Mouse (Mus musculus) limb, embryonic 10.5 days (tissue): ENCODE data around the gene Xaf1. TPM values are rescaled to one million over a fixed set of nuclear protein-coding genes. Genes with fewer than 3 reads are reported as not detected.

Experiments used
- DNase-seq: peaks from one replicate; pipeline ENCODE4 v3.0.0-alpha.2; 2017; ENCODE audit warnings: low spot score
- H3K27ac ChIP-seq: fragments of 300-500 bp; sonication (generic); 2 replicates; pipeline ENCODE4 v1.5.1; 2016; ENCODE audit warnings: mild to moderate bottlenecking
- H3K27me3 ChIP-seq: fragments of 300-500 bp; sonication (generic); 2 replicates; pipeline ENCODE4 v1.6.1; 2016; ENCODE audit warnings: low read depth, mild to moderate bottlenecking; ENCODE audit not compliant: poor library complexity, severe bottlenecking
- H3K36me3 ChIP-seq: fragments of 300-500 bp; sonication (generic); 2 replicates; pipeline ENCODE4 v1.6.1; 2016; ENCODE audit warnings: mild to moderate bottlenecking, moderate library complexity
- H3K4me1 ChIP-seq: fragments of 300-500 bp; sonication (generic); 2 replicates; pipeline ENCODE4 v1.6.1; 2016
- H3K4me3 ChIP-seq: fragments of 300-500 bp; sonication (generic); 2 replicates; pipeline ENCODE4 v1.5.1; 2016; ENCODE audit warnings: mild to moderate bottlenecking, moderate library complexity
- H3K9me3 ChIP-seq: fragments of 300-500 bp; sonication (generic); replicated peaks from 2 replicates; pipeline ENCODE4 v1.6.1; 2016; ENCODE audit warnings: mild to moderate bottlenecking
- WGBS: fragments of 180-500 bp; shearing (Covaris S2); methylation state at CpG from one replicate; pipeline ENCODE4 v1.1.7; 2016; 5-methylcytosine and 5-hydroxymethylcytosine counted together
- polyA plus RNA-seq: library from polyadenylated mRNA; unstranded; fragments of >200 nt; fragmentation: Nextera tagmentation; extraction: Ambion mirVana; gene quantifications from 2 replicates; pipeline ENCODE4 v1.2.1, GENCODE M21; 2016

Xaf1 gene
- polyA plus RNA-seq, 1 experiment from 2014 or later, result 2.5 TPM

- Histone ChIP-seq H3K36me3 (no peaks in the 10 kb centered on the region), H3K9me3 (no peaks in the 10 kb centered on the region), H3K27me3 (no peaks in the 10 kb centered on the region), H3K27ac (no peak overlapping the region), H3K4me3 (no peak overlapping the region), H3K4me1 (no peaks in the 10 kb centered on the region)
- WGBS, result 78% methylated on average over 6 of the region's 6 CpGs
- DNase-seq, result no peak
Measured at GRCm38 (mm10) chr11:72285971-72286480, 15.4 kb upstream of the Xaf1 start.

GRCm38 (mm10) chr11:72286651-72287050 lies 14.8 kb upstream of the Xaf1 start:
- 77% methylated on average over 3 of the region's 3 CpGs for WGBS
- no peaks in the 10 kb centered on the region for H3K27me3 ChIP-seq
- H3K36me3 ChIP-seq, result no peaks in the 10 kb centered on the region
- no peaks in the 10 kb centered on the region for H3K4me1 ChIP-seq
- no peaks in the 10 kb centered on the region for H3K9me3 ChIP-seq
- no peak overlapping the region for H3K27ac ChIP-seq
- DNase-seq, result no peak
- H3K4me3 ChIP-seq, result no peak overlapping the region

GRCm38 (mm10) chr11:72287126-72287525 lies 14.3 kb upstream of the Xaf1 start:
- Histone ChIP-seq H3K36me3 (no peaks in the 10 kb centered on the region), H3K9me3 (no peaks in the 10 kb centered on the region), H3K4me3 (no peak overlapping the region), H3K4me1 (no peaks in the 10 kb centered on the region), H3K27ac (no peak overlapping the region), H3K27me3 (no peaks in the 10 kb centered on the region)
- 88% methylated on average over 2 of the region's 2 CpGs for WGBS
- DNase-seq, result no peak

- no peak for DNase-seq
- no peaks in the 10 kb centered on the region for H3K9me3 ChIP-seq
- no peaks in the 10 kb centered on the region for H3K4me1 ChIP-seq
- H3K4me3 ChIP-seq, result no peak overlapping the region
- H3K36me3 ChIP-seq, result no peaks in the 10 kb centered on the region
- H3K27me3 ChIP-seq, result no peaks in the 10 kb centered on the region
- 91% methylated on average over 3 of the region's 3 CpGs for WGBS
- no peak overlapping the region for H3K27ac ChIP-seq
Measured at GRCm38 (mm10) chr11:72287543-72287942, 13.9 kb upstream of the Xaf1 start.

- H3K4me1 ChIP-seq, result no peaks in the 10 kb centered on the region
- 92% methylated on average over 2 of the region's 2 CpGs for WGBS
- no peak overlapping the region for H3K27ac ChIP-seq
- no peak overlapping the region for H3K4me3 ChIP-seq
- no peaks in the 10 kb centered on the region for H3K27me3 ChIP-seq
- no peaks in the 10 kb centered on the region for H3K36me3 ChIP-seq
- no peaks in the 10 kb centered on the region for H3K9me3 ChIP-seq
- DNase-seq, result no peak
Measured at GRCm38 (mm10) chr11:72293116-72293515, 8.3 kb upstream of the Xaf1 start.

- WGBS, result 88% methylated on average over 7 of the region's 7 CpGs
- DNase-seq, result no peak
- Histone ChIP-seq H3K4me3 (no peak overlapping the region), H3K27ac (no peak overlapping the region), H3K27me3 (no peaks in the 10 kb centered on the region), H3K9me3 (no peaks in the 10 kb centered on the region), H3K36me3 (no peaks in the 10 kb centered on the region), H3K4me1 (peaks cover 4% of the 10 kb centered on the region; the same call in 1 of the 2 replicates)
Measured at GRCm38 (mm10) chr11:72302230-72302629, 801 bp downstream of the Xaf1 start.

- Histone ChIP-seq H3K9me3 (no peaks in the 10 kb centered on the region), H3K36me3 (no peaks in the 10 kb centered on the region), H3K27ac (no peak overlapping the region), H3K4me1 (no peaks in the 10 kb centered on the region), H3K4me3 (no peak overlapping the region), H3K27me3 (peaks cover 2% of the 10 kb centered on the region)
- no peak for DNase-seq
- WGBS, result 86% methylated on average over 5 of the region's 5 CpGs
Measured at GRCm38 (mm10) chr11:72307461-72307860, 6.0 kb downstream of the Xaf1 start.

- H3K4me1 ChIP-seq, result no peaks in the 10 kb centered on the region
- WGBS, result 37% methylated on average over 2 of the region's 2 CpGs
- no peak for DNase-seq
- H3K36me3 ChIP-seq, result no peaks in the 10 kb centered on the region
- no peak overlapping the region for H3K27ac ChIP-seq
- H3K27me3 ChIP-seq, result peaks cover 17% of the 10 kb centered on the region
- H3K4me3 ChIP-seq, result no peak overlapping the region
- no peaks in the 10 kb centered on the region for H3K9me3 ChIP-seq
Measured at GRCm38 (mm10) chr11:72308982-72309381, 7.6 kb downstream of the Xaf1 start.

GRCm38 (mm10) chr11:72310491-72310890 lies 9.1 kb downstream of the Xaf1 start:
- Histone ChIP-seq H3K27ac (no peak overlapping the region), H3K9me3 (no peaks in the 10 kb centered on the region), H3K4me3 (no peak overlapping the region), H3K36me3 (no peaks in the 10 kb centered on the region), H3K27me3 (peaks cover 32% of the 10 kb centered on the region), H3K4me1 (peaks cover 4% of the 10 kb centered on the region)
- DNase-seq, result no peak
- WGBS, result 85% methylated on average over 4 of the region's 4 CpGs

- no peaks in the 10 kb centered on the region for H3K9me3 ChIP-seq
- H3K36me3 ChIP-seq, result no peaks in the 10 kb centered on the region
- peaks cover 4% of the 10 kb centered on the region for H3K4me1 ChIP-seq
- H3K4me3 ChIP-seq, result no peak overlapping the region
- H3K27ac ChIP-seq, result no peak overlapping the region
- WGBS, result 86% methylated on average over 10 of the region's 10 CpGs
- peaks cover 39% of the 10 kb centered on the region for H3K27me3 ChIP-seq
- no peak for DNase-seq
Measured at GRCm38 (mm10) chr11:72311355-72312001, 10.0 kb downstream of the Xaf1 start.

GRCm38 (mm10) chr11:72314151-72314895 lies 12.9 kb downstream of the Xaf1 start, which contains the start of gene Fbxo39:
TSS of gene Fbxo39 (plus strand) at chr11:72314444.
- peak; percentile 35 for DNase-seq
- 11% methylated on average over 41 of the region's 42 CpGs for WGBS
- Histone ChIP-seq H3K27ac (no peak within 1 kb of the TSS), H3K27me3 (peaks cover 40% of the 10 kb centered on the region), H3K4me1 (peaks cover 4% of the 10 kb centered on the region), H3K36me3 (no peaks in the 10 kb centered on the region), H3K9me3 (no peaks in the 10 kb centered on the region), H3K4me3 (peak within 1 kb of the TSS; percentile 45)

GRCm38 (mm10) chr11:72318026-72318425 lies 16.6 kb downstream of the Xaf1 start:
- no peak overlapping the region for H3K4me3 ChIP-seq
- 86% methylated on average over 5 of the region's 5 CpGs for WGBS
- H3K27ac ChIP-seq, result no peak overlapping the region
- H3K36me3 ChIP-seq, result no peaks in the 10 kb centered on the region
- no peak for DNase-seq
- H3K9me3 ChIP-seq, result no peaks in the 10 kb centered on the region
- H3K27me3 ChIP-seq, result peaks cover 32% of the 10 kb centered on the region
- H3K4me1 ChIP-seq, result peaks cover 4% of the 10 kb centered on the region

GRCm38 (mm10) chr11:72324431-72324830 lies 23.0 kb downstream of the Xaf1 start:
- Histone ChIP-seq H3K9me3 (no peaks in the 10 kb centered on the region), H3K36me3 (no peaks in the 10 kb centered on the region), H3K27ac (no peak overlapping the region), H3K4me3 (no peak overlapping the region), H3K4me1 (no peaks in the 10 kb centered on the region), H3K27me3 (no peaks in the 10 kb centered on the region)
- WGBS, result 70% methylated on average over 3 of the region's 3 CpGs
- no peak for DNase-seq
